Mouse (Mus musculus) CD4-positive naive resting alpha-beta T cell, adult 76 days (primary cell): ENCODE results near the gene Gm13290. TPM values are rescaled to one million over a fixed set of nuclear protein-coding genes. Genes with fewer than 3 reads are reported as not detected.

Experiments
- total RNA-seq: library from RNA; stranded (reverse); gene quantifications from one replicate; pipeline ENCODE4 v1.2.4, GENCODE M21; 2023

The Gm13290 gene
- total RNA-seq: not detected

GRCm38 (mm10) chr4:88773534-88773933, at the start of gene Gm13290:
Gene Gm13290, plus strand, starts transcription at chr4:88773834.

DNA sequence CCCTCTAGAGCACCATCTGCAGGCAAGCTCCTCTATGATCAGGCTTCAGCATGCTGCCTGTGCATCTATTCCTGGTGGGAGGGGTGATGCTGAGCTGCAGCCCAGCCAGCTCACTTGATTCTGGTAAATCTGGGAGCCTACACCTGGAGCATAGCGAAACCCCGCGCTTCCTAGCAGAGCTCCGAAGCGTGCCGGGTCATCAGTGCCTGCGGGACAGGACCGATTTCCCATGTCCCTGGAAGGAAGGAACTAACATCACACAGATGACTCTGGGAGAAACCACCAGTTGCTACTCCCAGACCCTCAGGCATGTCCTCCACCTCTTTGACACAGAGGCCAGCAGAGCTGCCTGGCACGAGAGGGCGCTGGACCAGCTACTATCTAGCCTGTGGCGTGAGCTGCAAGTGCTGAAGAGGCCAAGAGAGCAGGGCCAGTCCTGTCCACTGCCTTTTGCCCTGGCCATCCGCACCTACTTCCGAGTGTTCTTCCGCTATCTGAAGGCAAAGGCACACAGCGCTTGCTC, 18.8 kb upstream of the Gm13290 start, which contains the start of gene Gm13271:
Gene Gm13271 (plus strand): TSS at position 51 of the 523 bp plus-strand sequence.

GRCm38 (mm10) chr4:88759610-88760268, 13.9 kb upstream of the Gm13290 start, which contains the start of gene Gm13283:
Gene Gm13283, plus strand, starts transcription at chr4:88760119.

GRCm38 (mm10) chr4:88776622-88777021, 3.0 kb downstream of the Gm13290 start, which contains the start of gene Gm13289:
Gene Gm13289, plus strand, starts transcription at chr4:88776922.

GRCm38 (mm10) chr4:88779550-88779949, 5.9 kb downstream of the Gm13290 start, which contains the start of gene Gm13272:
Gene Gm13272, plus strand, starts transcription at chr4:88779850.

GRCm38 (mm10) chr4:88781831-88782230, 8.2 kb downstream of the Gm13290 start, which contains the start of gene Ifnz:
Gene Ifnz, plus strand, starts transcription at chr4:88782131.

DNA sequence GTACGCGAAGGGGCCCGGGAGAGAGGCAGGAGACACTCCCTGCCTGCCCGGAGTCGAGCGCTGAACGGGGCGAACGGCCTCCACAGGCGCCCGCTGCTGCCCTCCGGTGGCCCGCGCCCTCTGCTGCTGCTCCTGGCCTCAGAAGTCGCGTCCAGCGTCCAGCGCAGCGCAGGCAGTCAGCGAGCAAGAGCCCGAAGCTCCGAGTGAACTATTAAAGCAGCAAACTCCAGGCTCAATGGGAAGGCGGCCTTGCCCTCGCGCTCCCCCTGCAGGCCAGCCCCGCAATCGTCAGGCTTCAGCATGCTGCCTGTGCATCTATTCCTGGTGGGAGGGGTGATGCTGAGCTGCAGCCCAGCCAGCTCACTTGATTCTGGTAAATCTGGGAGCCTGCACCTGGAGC, 11.8 kb downstream of the Gm13290 start, which contains the start of gene Gm13276:
Gene Gm13276 (plus strand): TSS at position 301 of the 400 bp plus-strand sequence.

GRCm38 (mm10) chr4:88788402-88788801, 14.8 kb downstream of the Gm13290 start, which contains the start of gene Gm13277:
Gene Gm13277, plus strand, starts transcription at chr4:88788632.

DNA sequence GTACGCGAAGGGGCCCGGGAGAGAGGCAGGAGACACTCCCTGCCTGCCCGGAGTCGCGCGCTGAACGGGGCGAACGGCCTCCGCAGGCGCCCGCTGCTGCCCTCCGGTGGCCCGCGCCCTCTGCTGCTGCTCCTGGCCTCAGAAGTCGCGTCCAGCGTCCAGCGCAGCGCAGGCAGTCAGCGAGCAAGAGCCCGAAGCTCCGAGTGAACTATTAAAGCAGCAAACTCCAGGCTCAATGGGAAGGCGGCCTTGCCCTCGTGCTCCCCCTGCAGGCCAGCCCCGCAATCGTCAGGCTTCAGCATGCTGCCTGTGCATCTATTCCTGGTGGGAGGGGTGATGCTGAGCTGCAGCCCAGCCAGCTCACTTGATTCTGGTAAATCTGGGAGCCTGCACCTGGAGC, 17.6 kb downstream of the Gm13290 start, which contains the start of gene Gm13278:
Gene Gm13278 (plus strand): TSS at position 301 of the 400 bp plus-strand sequence.

DNA sequence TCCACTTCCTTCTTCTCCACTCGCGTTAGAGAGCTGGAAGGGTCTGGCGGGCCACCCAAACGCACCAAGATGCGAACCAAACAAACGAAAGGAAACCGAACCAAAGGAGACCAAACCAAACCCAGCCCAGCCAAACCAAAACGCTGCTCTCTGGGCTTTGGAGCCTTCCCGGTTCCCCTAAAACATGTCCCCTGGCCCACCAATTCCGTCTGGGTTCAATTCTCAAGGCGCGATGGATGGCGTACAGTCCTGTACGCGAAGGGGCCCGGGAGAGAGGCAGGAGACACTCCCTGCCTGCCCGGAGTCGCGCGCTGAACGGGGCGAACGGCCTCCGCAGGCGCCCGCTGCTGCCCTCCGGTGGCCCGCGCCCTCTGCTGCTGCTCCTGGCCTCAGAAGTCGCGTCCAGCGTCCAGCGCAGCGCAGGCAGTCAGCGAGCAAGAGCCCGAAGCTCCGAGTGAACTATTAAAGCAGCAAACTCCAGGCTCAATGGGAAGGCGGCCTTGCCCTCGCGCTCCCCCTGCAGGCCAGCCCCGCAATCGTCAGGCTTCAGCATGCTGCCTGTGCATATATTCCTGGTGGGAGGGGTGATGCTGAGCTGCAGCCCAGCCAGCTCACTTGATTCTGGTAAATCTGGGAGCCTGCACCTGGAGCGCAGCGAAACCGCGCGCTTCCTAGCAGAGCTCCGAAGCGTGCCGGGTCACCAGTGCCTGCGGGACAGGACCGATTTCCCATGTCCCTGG, 20.5 kb downstream of the Gm13290 start, which contains the start of gene Gm13275:
Gene Gm13275 (plus strand): TSS at position 552 of the 740 bp plus-strand sequence.

DNA sequence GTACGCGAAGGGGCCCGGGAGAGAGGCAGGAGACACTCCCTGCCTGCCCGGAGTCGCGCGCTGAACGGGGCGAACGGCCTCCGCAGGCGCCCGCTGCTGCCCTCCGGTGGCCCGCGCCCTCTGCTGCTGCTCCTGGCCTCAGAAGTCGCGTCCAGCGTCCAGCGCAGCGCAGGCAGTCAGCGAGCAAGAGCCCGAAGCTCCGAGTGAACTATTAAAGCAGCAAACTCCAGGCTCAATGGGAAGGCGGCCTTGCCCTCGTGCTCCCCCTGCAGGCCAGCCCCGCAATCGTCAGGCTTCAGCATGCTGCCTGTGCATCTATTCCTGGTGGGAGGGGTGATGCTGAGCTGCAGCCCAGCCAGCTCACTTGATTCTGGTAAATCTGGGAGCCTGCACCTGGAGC, 23.5 kb downstream of the Gm13290 start, which contains the start of gene Gm13279:
Gene Gm13279 (plus strand): TSS at position 301 of the 400 bp plus-strand sequence.

DNA sequence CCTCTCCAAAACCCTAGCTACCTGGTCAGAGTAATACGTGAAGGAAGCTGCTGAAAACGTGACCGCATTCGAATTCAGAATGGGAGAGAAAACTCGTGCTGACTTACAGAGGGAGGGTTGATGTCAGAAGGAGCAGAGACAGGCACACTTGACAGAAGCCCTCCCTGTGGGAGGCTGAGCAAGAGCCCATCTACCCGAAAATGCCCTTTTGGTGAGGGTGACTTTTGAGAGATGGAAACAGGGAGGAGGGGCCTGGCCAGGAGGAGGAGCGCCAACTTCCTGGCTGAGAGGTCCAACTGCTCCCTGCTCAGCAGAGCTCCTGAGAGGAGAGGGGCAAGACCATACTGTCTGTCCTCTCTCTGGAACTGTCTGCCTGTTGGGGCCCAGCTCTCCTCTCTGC, 25.7 kb downstream of the Gm13290 start, which contains the start of gene Gm13285:
Gene Gm13285 (plus strand): TSS at position 301 of the 400 bp plus-strand sequence.

DNA sequence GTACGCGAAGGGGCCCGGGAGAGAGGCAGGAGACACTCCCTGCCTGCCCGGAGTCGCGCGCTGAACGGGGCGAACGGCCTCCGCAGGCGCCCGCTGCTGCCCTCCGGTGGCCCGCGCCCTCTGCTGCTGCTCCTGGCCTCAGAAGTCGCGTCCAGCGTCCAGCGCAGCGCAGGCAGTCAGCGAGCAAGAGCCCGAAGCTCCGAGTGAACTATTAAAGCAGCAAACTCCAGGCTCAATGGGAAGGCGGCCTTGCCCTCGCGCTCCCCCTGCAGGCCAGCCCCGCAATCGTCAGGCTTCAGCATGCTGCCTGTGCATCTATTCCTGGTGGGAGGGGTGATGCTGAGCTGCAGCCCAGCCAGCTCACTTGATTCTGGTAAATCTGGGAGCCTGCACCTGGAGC, 29.3 kb downstream of the Gm13290 start, which contains the start of gene Gm13287:
Gene Gm13287 (plus strand): TSS at position 301 of the 400 bp plus-strand sequence.

GRCm38 (mm10) chr4:88805231-88805630, 31.6 kb downstream of the Gm13290 start, which contains the start of gene Gm13288:
Gene Gm13288, plus strand, starts transcription at chr4:88805531.

GRCm38 (mm10) chr4:88815928-88816327, 42.3 kb downstream of the Gm13290 start, which contains the start of gene Ifna7:
Gene Ifna7, plus strand, starts transcription at chr4:88816228.

GRCm38 (mm10) chr4:88819659-88820058, 46.0 kb downstream of the Gm13290 start, which contains the start of gene Ifna11:
Gene Ifna11, plus strand, starts transcription at chr4:88819959.

Other genes with a start within 250 kb of the Gm13290 start
- gene Ifna15, start 215.6 kb upstream of the Gm13290 start, total RNA-seq: not detected
- gene Ifna14, start 202.0 kb upstream of the Gm13290 start, total RNA-seq: not detected
- gene Ifna9, start 181.4 kb upstream of the Gm13290 start, total RNA-seq: not detected
- gene Ifna12, start 170.5 kb upstream of the Gm13290 start, total RNA-seq: not detected
- gene C87499, start 139.4 kb upstream of the Gm13290 start, total RNA-seq: not detected
- not detected for gene Ifna13, start 129.4 kb upstream of the Gm13290 start, total RNA-seq
- gene Ifna16, start 96.9 kb upstream of the Gm13290 start, total RNA-seq: not detected
- not detected for gene Ifna2, start 89.9 kb upstream of the Gm13290 start, total RNA-seq
- gene Ifnab, start 82.5 kb upstream of the Gm13290 start, total RNA-seq: not detected
- gene Gm26566, start 52.0 kb upstream of the Gm13290 start, total RNA-seq: 2.1 TPM
- gene Klhl9, start 51.4 kb upstream of the Gm13290 start, total RNA-seq: 46.0 TPM
- gene Gm13271, start 19.0 kb upstream of the Gm13290 start, total RNA-seq: not detected
- gene Gm13283, start 13.7 kb upstream of the Gm13290 start, total RNA-seq: not detected
- gene Gm13289, start 3.1 kb downstream of the Gm13290 start, total RNA-seq: not detected
- not detected for gene Gm13272, start 6.0 kb downstream of the Gm13290 start, total RNA-seq
- gene Ifnz, start 8.3 kb downstream of the Gm13290 start, total RNA-seq: not detected
- gene Gm13276, start 11.9 kb downstream of the Gm13290 start, total RNA-seq: not detected
- gene Gm13277, start 14.8 kb downstream of the Gm13290 start, total RNA-seq: not detected
- gene Gm13278, start 17.7 kb downstream of the Gm13290 start, total RNA-seq: not detected
- not detected for gene Gm13275, start 20.7 kb downstream of the Gm13290 start, total RNA-seq
- gene Gm13279, start 23.6 kb downstream of the Gm13290 start, total RNA-seq: not detected
- gene Gm13285, start 25.8 kb downstream of the Gm13290 start, total RNA-seq: not detected
- not detected for gene Gm13287, start 29.4 kb downstream of the Gm13290 start, total RNA-seq
- not detected for gene Gm13288, start 31.7 kb downstream of the Gm13290 start, total RNA-seq
- not detected for gene Ifna7, start 42.4 kb downstream of the Gm13290 start, total RNA-seq
- not detected for gene Ifna11, start 46.1 kb downstream of the Gm13290 start, total RNA-seq
- not detected for gene Ifna6, start 53.6 kb downstream of the Gm13290 start, total RNA-seq
- gene Ifna5, start 61.7 kb downstream of the Gm13290 start, total RNA-seq: not detected
- gene Ifna4, start 68.0 kb downstream of the Gm13290 start, total RNA-seq: not detected
- gene Ifna1, start 76.3 kb downstream of the Gm13290 start, total RNA-seq: not detected
- gene Ifne, start 106.4 kb downstream of the Gm13290 start, total RNA-seq: not detected